Mouse (Mus musculus) adrenal gland, postnatal 36 days (tissue): ENCODE measurements at regions not wholly inside any gene's neighbourhood (a gene's known extent, or its start where the extent isn't known, plus 50 kb on each side); places are given as distances from the start of the nearest gene placed in this dataset.

Source experiments
- DNase-seq, 2 experiments: peaks; one replicate each; pipeline ENCODE4 v3.0.0; 2021; ENCODE audit warnings: mixed read lengths in 1 of 2

DNA sequence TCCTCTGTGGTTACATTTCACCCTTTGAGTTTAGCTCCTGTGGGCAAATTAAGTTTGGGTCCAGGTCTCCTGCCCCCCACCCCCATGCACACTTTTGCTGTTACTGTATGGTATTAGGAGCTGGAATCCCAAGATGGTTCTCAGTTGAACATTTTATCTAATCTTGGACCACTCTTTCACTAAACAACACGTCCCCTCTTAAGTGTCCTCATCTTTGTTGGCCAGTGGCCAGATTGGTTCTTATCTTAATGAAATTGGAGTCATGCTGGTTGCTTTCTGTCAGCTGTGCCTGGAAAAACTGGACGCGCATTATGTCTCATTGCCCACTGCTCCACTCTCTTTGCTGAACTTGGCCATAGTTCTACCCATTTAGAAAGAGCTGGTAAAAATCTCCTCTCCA lies 391.1 kb upstream of the Pbx1 start:
- DNase-seq, result peak in 1 of 2 experiments; percentile 3

DNA sequence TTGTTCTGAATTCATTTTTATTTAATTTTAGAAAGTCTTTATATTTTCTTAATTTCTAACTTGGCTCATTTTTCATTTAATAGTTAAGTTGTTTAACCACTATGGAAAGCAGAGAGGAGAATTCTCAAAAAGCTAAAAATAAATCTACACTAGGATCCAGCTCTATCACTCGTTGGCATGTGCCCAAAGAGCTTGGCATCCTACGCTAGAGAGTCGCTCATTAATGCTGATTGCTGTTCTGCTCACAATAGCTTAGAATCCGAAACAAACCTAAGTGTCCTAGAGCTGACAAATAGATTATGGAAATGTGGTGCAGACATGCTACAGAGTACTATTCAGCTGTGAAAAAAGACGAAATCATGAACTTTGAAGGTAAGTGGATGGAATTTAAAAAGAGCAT lies 386.3 kb upstream of the Pbx1 start:
- DNase-seq, result no peak

DNA sequence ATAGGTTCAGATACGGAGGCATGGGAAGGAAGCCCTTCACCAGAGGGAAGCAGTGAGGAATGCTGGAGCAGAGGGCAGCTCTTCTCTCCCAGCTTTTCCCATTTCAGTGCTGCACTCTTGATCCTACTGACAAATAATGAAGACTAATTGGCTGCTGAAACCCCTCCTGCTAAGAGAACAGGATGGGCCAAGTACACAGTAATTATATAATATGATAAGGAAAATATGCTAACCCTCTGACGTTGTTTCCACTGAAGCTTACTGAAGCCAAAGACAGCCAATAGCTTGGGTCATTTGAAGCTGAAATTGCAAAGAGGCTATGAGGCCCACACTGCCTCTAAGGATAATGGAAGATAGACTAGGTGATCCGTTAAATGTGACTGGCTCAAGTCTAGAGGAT lies 375.0 kb upstream of the Pbx1 start:
- DNase-seq, result no peak

DNA sequence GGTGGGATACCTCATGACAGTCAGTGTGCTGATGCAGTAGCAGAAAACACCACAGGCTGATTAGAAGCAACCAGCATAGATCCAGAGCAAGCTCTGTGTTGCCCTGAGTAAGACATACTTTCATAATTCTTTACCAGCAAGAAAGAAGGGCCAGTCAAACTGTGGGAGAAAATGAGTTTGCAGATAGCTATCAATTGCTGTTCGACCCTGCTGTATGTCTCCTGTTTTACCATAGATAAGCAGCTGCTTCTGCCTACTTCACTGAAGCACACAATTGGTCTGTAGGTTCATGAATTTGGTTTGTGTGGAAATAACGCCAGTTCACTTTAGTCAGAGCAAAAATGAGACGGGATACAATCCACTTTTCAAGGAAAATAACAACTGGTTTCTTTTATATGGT lies 373.4 kb upstream of the Pbx1 start:
- DNase-seq, result no peak

DNA sequence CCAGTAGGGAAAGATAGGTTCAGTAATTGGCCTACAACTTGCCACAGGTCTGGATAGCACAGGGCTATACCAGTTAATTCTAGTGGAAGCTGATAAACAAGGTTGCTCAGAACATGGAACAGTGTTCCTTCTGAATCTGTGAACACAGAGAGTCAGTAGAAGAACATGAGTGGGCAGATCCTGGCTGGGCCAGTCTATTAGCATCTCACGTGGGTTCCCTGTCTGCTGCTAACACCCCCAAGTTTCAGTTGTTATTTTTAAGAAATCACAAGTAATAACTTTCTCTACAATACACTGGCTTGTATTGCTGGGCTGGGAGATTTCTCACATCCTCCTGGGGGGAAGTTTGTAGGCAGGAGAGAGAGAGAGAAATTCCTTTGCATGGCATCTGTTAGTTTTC lies 369.0 kb upstream of the Pbx1 start:
- DNase-seq, result no peak

DNA sequence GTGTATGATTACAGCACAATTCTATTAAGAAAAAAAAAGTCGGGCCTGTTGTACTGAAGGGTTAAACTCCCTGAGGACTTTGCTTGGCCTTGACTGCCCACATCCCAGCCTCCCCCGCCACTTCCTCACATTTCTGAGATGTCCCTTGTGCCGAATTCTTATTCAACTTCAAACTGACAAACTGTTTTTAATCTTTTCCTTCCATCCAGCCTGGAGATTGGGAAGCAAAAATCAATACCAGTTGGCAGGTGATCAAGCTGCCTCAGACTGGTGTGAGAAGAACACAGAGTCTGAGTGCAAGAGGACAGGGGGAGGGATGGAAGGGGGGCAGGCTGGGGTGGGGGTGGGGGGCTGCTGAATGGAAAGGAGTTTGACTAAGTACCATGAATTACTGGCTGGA lies 354.7 kb upstream of the Pbx1 start:
- peak in 1 of 2 experiments; percentile 7 for DNase-seq

DNA sequence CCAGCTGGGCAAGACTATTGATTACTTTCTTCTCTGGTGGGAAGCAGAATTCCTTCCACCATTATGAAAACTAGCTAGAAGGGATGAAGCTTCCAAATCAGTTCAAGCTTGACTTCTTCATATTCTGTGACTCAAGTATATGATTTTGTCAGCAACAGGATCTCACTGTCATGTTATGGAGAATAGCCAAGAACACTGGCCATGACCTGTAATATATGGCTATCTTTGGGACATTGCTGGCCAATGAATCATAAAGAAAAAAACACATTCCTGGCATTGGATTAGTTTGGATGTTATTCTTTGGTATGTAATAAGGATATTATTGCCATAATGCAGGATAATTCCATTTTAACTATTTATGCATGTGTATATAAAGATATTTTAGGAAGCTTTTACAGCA lies 351.8 kb upstream of the Pbx1 start:
- DNase-seq, result peak in 1 of 2 experiments; percentile 3

DNA sequence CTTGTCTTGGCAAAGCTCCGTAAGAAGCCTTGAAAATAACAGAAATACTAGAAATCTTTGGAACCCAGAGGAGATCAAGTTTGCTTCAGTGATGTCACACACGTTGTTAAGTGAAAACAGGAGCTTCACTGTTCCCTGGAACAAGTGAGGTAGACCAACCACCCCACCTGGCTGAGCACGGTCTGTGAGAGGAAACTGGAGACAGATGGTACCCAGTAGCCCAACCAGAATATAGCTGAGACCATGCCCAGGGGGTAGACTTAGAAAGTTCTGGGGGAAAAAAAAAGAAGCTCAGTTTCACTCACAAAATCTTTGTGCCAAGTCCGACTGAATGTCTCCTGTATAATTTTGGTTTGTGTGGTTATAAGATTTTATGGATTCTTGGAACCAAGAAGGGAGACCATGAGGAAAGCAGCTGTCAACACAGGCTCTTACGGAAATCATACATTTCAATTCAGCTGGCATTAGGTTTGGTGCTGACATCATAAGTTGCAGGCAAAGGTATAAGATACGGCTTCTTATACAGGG lies 332.4 kb upstream of the Pbx1 start:
- no peak for DNase-seq

DNA sequence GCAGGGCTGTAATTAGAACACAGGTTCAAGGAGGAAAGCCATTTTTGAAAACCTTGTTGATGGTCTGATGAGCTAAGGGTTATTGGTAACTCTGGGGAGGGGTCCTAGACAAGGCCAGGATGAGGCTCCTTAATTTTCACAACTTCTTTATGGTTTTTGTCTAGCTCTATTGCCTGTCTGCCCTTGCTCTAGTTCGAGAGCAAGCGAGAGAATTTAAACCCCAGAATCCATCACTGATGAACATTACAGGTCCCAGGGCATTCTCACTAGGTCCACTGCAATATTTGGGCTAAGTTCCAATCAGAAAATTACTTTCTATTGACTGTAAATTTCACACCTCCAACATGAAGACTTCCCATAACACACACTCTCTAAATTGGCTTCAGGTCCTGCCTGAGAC lies 329.0 kb upstream of the Pbx1 start:
- DNase-seq, result no peak

DNA sequence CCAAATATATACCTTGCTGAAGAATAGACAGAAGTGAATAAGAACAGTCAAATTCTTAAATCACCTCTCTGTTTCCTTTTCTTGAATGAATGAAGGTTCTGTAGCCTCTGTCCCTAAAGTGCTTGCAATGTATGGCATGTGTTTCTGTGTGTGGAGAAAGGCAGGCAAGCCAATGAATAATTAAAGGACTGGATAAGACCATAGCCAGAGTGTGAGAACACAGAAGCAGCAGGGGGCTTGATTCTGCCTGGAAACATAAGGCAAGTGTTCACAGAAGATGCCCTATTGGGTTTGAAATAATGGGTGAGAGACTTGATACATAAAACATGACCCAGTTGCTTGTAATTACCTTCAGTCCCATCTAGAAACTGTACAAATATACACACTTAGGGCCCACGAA lies 328.2 kb upstream of the Pbx1 start:
- DNase-seq, result no peak

DNA sequence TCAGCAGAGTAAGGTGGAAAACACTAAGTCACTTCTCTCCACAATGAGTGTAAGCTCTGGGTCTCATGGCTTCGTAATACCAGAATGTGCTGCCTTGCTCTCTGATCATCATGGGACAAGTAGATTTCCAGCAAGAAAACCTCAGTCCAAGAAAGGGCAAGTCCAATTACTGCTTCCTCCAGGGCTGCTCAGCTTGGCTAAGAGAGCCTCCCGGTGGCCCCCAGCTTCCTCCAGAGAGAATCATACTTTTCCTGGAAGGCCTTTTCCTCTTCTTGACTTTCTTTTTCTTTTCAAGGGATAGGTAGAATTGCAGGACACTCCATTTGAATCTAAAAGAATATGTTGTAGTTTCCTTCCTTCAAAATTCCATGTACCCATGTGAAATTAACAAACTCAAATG lies 326.8 kb upstream of the Pbx1 start:
- DNase-seq, result peak; percentile 9 to 29

DNA sequence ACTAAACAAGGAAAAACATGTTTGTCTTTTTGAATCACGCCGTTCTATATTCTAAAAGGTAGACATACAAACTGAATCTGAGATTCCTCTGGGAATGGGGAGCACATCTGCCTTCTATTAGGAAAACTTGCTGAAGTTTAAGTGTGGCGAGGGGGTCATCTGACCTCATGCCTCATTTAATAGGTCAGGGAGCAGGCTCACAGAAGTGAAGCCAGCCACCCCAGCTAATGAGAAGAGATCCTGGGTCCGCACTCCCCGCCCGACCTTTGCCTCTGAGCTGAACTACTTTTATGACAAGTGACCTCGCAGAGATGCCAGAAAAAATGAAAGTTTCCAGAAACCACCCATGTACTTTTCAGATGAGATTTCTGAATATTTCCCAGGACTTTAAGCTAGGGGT lies 322.1 kb upstream of the Pbx1 start:
- peak; percentile 39 to 43 for DNase-seq

DNA sequence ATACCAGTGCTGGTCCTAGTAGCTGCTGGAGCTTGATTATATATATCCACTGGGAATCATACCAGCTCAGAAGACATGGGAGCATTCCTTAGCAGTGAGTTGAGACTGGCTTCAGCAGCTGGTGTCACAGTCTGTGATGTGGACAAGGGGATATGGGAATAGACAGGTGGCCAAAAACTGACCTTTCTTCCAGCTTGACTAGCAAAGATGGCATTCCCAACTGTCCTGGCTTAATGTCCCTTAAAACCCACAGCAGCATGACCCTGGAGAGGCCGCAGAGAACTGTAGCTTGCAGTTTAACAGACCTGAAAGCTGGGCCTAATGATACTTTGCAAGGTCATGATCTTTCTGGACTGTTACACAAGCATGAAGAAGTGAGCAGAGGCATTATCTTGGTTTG lies 311.4 kb upstream of the Pbx1 start:
- DNase-seq, result no peak

DNA sequence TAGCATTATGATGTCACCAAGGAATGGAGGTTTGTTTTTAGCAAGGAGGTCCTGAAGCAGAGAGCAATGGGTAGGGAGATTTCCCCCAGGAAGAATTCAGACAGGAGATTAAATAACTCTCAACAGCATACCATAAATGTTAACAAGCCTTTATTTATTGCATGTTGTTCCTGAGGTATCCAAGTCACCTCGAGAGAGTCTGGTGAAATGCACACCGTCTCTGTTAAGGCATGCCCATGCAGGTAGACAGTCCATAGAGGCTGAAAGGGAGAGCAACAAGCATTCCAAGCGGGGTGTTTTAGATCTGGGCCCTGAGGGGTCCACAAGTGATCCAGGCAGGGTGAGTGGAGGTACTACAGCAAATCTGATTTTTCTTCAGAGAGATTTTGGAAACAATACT lies 305.9 kb upstream of the Pbx1 start:
- no peak for DNase-seq

DNA sequence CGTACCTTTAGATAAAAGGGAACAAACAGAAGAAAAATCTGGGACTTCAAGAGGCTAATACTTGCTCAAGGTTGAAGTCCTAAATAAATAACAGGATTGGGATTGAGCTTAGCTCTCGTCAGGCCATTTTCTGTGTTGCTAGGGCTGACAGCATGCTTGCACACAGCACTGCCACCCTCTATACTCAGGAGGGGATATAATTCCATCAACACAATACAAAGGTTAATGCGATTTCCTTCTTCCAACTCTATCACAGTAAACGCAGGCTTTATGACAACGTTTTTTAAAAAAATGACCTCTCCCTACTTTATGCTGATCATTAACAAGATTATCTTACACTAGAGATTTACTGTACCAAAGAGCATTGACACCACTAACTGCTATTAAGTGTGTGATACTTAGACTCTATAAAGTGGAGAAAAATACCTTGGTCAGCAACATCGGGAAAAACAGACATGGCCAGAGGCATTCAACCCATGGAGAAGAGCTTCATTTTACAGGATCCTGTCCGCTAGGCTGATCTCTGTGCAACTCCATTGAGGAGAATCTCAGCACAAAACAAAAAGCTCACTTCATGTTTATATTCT lies 305.3 kb upstream of the Pbx1 start:
- DNase-seq, result no peak

DNA sequence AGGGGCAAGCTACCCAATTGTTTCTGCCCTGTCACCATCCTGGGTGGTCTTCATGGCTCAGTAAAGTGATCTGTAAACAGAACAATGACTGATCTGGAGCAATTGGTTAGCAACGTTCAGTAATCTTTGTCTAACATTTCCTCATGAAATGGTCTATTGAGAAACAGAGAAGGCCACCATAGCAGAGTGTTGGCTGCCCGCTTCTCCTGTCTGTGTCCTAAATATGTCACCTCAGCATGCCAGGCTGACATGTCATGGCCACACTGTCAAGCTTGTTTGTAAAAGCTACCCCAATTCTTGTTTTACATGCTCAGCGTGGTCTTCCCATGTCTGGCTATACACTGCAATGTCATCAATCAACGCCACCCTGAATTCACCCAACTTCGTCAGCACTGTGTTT lies 301.0 kb upstream of the Pbx1 start:
- DNase-seq, result peak; percentile 3 to 26

DNA sequence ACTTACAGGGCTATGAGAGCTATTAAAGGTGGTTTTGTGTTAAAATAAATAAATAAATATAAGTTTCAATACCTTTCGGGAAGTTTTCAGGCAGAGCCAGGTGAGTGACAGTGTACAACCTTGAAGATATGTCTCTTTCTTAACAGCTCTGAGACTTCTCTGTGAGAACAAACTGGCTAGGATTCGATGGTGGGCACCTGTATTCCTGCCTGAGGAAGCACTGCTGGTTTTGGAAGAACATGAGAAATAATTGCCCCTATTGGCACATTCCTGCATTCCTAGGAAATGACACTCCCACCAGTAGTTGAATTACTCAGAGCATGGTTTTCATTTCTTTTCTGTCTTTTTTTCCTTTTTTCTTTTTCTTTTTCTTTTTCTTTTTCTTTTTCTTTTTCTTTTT lies 277.8 kb upstream of the Pbx1 start:
- DNase-seq, result no peak

DNA sequence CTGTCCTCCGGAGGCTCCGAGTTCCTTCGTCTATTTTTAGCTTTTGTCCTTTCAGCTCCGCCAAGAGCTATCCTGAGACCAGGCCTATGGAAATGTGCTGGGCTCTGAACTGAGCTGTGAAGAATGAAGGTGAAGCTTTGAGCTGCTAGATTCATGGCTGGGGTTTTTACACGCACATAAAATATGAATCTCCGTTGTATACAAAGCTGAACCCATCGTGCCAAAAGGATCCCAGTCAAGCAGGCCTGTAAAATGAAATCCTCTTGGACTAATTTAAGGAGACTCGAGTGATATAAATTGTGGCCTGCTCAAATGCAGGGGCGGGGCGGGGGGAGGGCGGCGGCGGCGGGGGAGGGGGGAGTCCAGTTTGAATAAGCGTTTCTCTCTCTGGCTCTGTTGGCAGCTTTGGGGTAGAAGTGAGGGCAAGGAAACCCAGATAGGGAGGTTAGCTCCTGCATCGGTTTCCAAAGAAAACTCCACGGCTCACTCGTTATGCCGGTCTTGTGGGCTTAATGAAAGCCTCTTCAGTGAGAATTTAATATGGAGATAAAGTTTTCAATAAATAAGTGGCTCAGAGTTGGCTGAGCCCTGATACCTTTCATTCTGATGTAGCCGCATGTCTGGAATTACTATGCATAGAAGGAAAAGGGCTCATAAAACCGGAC lies 277.1 kb upstream of the Pbx1 start:
- DNase-seq, result peak in 1 of 2 experiments; percentile 20

DNA sequence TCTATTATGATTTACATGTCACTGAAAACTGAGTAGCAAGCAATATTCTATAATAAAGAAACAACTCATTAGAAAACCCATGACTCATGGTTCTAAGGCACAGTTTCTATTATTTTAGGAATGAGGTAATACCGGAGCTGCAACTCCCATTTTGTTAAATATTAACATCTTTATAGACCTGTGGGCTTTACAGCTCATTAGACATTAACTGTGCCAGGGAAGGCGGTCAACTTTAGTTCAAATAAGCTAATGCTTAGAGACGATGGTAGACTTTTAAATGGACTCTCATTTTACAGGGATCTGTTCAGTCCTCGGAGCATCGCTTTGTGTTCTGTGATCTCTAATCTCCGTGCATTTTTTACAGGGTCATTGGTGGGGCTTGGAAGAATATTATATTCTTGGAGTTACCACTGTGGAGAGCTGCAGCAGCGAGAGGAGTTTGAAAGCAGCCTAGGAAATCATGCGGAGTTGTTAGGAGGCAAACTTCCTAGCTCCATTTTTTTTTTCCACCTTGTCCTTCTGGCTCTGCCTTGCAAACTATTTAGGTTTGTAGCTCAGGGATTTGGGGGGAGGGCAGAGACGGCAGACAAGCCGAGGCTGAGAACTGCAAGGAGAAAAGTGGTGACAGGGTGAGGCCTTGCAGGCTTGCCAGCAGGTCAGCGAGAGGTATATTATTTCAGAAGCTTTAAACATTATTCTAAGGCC lies 276.2 kb upstream of the Pbx1 start:
- DNase-seq, result peak; percentile 7 to 12

DNA sequence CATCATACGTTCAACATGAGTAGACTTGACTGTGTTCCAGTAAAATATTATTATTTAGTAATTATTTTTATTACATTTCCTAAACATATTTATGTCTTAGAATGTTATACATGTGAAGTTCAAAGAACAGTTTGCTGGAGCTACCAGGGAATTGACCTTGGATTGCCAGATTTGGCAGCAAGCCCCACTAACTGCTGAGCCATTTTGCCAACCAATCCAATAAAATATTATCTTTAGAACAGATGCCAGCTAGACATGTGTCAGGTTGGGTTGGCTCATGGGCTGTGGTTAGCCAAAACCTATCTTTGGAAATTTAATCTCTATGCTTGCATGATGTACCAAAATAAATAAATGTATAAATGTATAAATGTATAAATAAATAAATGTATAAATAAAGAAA lies 265.3 kb upstream of the Pbx1 start:
- peak; percentile 43 to 48 for DNase-seq

DNA sequence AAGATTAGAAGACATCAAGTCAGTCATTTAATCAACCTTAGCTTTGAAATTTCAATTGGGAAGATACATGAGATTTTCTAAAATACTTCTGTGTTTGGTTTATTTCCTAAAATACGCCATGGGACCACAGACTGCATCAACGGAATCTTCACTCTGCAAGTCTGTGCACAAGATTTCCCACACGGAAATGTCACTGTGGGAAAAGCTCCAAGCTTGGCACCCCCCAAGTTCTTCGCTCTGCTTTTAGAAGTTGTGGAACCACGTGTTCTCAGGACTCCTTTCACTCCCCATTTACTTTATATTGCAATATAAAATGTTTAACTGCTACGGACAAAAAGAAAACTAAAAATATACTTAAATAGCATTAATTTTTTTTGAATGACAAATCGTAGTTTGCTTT lies 254.8 kb upstream of the Pbx1 start:
- DNase-seq, result no peak

DNA sequence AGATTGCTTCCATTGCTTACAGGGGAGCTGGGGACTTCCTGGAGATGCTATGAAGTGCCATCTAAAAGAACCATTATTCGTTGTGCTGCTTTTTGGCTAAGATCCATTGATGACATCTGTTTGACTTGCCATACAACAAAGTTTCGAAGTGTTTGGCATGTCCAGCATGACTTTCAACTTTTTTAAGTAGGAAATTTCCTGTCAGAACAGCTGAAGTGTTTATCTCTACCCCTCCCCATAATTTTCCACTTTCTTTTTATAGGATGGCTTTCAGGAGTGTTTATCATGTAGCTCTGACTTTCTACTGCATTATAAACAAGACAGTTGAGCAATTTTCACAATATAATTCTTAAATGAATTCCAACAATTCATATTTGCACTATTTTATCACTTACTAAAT lies 253.1 kb upstream of the Pbx1 start:
- DNase-seq, result no peak

DNA sequence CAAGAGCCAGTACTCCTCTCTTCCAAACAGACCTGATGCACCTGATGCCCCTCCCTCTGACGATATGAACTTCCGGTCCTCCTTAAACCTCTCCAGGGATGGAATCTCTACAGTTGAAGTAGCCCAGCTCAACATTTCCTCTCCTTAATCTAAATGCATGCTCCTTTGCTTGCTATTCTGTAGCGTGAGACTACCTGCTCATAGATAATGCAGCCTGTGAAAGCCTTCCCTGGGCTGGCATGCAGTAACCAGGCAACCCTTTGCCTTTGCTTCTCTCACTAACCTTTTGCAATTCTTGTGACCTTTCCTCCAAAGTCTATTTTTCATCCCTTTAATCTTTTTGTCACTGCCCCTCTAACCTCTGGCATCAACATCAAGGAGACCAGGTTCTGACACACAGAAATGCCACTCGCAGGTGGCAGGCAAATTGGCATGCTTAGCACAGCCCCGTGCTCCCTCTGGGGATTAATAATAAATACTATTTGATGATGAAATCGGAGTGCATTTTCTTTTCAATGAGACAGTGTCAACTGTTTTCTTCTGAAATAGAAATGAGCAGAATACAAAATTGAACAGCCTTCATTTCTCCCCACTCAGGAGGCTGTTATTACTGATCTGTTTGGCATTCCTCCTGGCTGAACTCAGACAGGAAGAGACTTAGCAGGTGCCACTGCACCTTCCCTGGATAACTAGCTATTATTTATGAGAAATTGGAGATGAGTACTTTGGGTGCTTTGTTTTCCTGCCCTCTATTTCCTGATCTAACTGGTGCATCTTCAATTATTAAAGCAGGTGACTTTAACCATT lies 249.8 kb upstream of the Pbx1 start:
- DNase-seq, result peak; percentile 8 to 12
